Mouse (Mus musculus) spleen, postnatal 36 days (tissue): ENCODE measurements around the gene Pam.
A peak's percentile ranks its signal among the peaks of the same experiment; 100 is the strongest.
"Not testable (repeated sequence)": the region's sequence is repeated elsewhere in the genome, so short reads cannot be mapped to it uniquely, and the experiment has no call there.

Experiments
- DNase-seq, 2 experiments: peaks; one replicate each; pipeline ENCODE4 v3.0.0; 2022; ENCODE audit warnings: low spot score in 2 of 2, mixed read lengths in 1 of 2

Gene Pam

DNA sequence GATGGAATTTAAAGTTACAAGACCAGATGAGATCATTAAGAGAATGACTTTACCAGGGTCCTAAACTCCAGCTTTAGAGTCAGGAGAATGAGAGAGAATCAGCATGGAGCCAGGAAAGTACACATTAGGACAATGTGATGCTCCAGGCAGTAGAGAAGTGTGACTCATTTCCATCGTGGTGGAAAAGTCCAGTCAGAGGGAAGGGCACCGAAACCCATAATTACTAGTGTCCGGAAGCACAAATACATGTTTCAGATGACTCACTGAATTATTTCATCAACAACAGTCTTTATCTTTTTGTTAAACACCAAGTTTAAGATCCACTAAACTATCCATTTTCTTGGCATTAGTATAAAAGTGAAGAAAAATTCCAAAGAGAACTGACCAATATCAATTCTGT, 57.2 kb downstream of the Pam start:
- DNase-seq: no peak

DNA sequence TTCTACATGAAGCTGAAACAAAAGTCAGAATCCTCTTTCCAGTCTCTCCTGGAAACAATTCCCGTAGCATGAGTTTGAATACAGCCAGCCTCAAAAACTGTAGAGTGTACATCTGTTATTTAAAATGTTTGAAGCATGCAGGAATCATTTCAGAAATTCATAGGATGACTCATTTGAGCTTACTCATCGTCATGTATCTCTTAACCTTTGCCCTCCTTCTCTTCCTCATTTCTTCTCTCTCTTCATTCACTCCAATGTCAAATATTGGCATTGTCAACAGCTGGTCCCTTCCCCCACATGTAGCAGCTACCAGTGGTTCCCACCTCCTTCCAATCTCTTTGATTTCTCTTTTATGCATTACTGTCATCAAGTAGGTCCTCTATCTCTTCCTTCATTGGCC, 59.7 kb downstream of the Pam start:
- DNase-seq: no peak

DNA sequence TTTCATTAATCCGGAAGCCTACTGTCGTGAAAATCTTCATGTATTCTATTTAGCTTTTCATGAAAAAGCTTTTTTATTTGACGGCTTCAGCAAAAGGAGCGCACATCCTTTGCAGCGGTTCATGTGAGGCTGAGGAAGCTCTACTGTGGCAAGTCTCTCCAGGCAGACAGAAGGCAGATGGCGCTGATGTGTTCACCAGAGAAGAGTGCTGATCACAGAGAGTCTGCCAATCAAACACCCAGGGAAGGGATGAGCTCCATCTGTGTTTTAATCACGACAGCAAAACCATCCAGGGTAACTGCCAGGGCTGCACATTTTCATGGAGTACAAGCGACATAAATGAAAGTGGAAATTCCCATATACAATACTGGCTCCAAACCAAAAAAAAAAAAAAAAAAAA, 63.6 kb downstream of the Pam start:
- DNase-seq: no peak

DNA sequence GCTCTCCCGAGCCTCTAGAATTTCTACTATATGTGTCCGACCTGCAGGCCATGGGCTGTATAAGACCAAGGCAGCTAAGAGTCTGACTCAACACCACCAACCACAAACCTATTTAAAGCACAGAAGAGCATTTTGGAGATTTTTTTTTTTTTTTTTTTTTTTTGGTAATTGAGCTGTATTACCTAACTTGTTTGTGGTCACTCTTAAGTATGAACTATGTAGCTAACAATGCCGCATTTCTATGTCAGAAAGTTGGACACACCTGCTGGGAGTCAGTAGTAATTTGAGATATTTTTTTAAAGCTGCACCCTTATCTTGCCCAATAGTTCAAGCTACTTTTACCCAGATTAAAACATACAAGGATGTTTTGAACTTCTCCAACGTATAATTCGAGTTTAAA, 66.4 kb downstream of the Pam start:
- DNase-seq: no peak

DNA sequence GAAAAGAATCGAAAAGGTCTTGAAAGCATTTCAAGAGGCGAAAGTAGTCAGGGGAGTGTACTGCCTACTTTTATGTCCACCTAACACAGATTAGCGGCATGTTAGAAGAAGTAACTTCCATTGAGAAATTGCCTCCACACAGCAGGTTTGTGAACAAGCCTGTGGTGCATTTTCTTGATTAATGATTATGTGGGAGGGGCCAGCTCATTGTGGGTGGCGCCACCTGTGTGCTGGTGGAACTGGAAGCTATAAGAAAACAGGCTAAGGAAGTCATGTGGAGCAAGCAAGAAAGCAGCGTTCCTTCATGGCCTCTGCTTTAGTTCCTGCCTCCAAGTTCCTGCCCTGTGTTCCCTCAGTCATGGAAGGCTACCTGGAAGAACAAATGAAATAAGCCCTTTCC, 67.0 kb downstream of the Pam start:
- no peak for DNase-seq

DNA sequence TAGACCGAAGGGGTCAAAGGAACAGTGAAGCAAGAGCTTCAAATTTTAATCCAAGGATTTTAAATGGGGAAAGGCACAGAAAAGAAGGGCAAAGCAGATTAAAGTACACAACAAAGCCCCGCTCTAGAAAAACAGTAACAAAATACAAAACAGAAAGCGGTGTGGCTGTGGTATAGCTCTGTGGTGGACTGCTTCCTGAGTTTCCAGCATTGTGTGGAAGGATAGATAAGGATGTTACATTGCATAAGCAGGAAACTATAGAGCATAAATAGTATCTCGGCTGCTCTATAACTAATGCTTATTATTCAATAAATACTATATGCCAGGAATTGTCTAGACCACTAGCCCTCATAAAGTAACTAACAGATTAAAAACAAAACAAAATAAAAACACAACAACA, 67.5 kb downstream of the Pam start:
- no peak for DNase-seq

DNA sequence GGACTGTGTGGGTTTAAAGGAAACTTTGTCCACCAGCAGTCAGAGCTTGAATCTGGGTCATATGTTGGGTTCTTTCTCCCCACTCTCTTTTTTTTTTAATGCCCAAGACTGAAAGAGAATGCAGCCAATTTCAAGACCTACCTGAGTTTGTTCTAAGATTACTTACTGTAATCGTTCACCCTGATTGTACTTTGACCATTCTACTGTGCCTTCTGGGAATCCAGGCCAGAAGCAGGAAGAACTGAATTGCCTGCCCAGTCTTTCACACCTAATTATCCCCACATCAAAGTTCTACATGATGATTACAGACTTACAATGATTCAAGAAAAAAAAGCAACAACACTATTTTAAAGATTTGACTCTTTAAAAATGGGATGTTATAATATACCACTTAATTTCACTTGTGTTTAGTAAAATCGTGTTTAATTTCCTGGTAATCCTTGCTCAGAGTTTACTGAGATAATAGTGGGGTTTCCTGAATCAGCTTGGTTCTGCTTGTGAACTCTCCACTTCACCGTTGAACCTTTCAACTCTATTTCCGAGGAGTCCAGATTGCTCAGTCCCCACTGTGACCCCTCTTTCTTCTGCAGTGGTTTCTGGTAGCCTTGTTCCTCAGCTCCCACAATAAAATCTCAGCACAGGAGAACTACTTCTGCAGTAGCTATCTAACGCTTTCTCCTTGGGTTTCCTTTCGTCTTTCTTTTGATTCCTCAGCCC, 69.4 kb downstream of the Pam start:
- DNase-seq: no peak

DNA sequence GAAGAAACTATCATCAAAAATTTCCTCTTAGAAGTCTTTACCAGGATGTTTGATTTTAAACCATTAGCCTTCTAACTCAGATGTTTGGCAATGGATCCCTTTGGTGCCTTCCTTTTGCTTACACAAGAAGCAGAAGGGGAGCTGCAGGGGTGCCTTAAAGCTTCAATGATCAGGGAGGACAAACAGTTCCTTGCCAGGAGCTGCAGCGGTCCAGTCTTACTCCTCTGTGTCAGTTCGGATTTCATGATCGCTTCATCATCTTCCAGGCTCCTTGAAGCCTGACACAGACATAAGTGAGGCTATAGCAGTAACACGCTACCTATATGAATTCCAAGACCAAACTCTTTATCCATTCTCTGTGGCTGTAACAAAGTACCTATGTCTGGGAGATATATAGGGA, 71.6 kb downstream of the Pam start:
- DNase-seq: no peak

DNA sequence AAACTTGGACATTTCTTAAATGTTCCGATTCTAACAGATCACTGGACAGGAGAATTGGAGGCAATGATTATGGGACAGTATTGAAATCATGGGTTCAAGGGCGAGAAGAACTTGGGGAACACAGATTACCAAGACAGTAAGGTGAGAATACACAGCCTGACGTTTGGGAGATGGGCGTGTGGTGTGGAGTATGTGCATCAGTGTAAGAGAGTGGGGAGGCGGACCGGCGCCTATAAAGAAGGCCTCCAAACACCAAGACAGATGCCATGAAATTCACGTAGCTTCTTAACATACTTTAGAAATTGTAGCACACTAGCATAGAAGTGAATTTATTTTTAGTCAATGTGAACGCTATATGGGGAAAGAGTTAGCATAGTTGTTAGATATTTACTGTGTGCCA, 76.5 kb downstream of the Pam start:
- DNase-seq: no peak

DNA sequence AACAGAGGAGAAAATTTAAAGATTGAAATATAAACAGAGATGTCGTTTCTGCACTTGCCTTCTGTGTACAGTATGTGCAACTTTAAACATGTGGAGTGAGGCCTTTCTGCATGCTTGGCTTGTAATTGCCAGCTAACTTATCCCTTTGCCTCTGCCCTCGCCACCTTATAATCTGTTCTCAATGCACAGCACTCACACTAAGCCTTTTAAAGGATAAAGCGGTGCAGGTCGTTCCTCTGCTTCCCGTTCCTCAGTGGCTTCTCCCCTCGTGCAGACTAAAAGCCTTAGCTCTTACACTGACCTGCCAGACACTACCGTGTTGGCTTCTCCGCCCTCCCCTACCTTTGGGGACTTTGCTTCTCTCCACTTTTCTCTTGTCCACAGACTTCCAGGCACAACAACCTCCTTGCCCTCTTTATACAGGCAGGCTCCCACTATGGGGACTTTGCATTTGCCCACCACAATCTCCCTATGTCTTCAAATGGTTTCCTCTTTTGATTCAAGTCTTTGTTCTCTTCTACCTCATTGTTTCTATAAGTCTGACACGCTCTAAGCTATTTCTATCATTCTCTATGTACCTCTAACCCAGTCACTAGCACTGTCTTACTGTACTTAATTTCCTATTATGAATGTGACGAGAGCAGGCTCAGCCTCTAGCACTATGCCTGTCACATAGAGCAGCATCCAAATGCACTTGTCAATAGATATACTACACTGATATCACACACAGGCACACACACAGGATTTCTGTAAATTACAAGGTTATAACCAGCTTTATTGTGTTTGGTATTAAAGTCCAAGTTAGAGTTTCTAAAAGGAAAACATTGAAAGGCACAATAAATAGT, 79.2 kb downstream of the Pam start:
- DNase-seq: no peak

DNA sequence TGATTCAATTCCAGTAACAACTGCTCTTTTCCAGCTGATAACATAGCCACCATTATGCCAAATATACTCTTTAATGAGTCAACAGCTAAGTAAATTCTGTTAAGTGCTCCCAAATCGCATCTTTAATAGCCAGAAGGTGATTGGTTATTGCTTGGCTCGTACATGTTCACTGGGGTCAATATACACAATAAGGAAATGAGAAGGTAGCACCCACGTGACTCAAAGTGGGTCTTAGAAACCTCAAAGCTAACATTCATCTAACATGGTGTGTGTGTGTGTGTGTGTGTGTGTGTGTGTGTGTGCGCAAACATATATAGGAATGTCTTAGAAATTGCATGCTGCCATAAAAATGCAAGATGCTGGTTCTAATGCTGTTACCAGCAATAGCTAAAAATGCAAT, 79.9 kb downstream of the Pam start:
- no peak for DNase-seq

DNA sequence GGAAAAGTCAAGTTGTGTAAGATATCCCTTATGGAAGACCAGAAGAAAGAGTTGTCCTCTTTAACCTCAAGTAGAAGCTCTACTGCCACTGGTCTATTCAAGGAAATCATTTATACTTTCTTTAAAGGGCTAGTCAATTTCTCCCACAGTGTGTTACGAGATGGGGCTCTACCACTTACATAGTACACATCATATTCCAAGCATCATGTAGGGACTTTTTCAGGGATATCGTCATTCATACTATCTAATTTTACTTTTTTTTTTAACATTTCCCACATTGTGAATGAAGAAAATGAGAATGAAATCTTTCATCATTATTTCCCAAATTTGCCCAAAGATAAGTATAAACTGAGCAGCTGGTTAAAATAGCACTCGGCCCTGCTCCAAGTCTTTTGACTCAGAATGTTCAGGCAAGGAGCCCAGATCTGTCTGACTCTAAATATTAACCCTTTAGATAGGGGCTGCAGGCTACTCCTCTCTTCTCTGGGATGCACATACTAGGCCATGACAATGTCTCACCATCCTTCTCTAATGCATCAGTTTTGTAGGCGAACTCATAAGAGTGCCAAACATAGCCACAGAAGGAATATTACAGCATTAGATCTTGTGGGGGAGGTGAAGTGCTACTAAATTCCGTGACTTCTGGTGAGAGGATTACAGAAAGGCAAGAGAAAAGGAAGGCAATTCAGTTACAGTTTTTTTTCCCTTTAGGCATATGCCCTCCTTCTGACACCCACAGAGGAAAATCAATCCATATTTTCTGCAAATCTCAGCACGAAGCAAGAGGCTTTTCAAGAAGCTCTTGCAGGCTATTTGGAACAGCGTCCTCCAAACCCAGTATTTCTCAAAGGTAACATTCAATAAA, 92.7 kb downstream of the Pam start:
- no peak for DNase-seq

DNA sequence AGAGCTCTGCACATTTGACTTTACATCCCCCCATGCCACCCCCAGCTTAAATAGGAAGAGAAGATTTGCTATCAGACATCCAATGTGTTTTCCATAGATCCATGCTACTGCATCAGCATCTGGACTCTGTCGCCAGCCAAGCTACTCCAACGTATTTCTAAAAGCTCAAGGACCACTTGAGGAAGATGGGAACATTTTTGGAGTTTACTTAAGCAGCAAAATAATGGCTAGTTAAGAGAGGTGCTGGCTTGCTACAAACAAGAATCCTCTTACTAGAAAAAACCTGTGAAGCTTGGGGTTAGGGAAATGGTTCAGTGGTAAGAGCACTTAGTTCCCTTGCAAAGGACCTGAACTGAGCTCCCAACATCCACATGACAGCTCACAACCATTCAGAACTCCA, 96.0 kb downstream of the Pam start:
- no peak for DNase-seq

DNA sequence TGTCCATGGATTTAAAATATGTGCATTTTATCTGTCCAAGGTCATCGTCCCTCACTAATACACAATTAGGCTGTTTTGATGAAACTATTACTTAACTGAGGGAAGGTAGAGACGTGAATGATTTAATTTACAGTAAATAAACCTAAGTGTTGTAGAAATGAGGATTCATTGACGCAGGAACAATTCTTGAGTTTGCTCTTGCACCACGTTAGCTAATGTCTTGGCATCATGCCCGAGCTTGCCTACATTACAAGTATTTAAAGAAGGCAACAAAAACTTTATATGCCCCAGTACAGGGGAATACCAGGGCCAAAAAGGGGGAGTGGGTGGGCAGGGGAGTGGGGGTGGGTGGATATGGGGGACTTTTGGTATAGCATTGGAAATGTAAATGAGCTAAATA, 96.5 kb downstream of the Pam start:
- not testable (repeated sequence) for DNase-seq

DNA sequence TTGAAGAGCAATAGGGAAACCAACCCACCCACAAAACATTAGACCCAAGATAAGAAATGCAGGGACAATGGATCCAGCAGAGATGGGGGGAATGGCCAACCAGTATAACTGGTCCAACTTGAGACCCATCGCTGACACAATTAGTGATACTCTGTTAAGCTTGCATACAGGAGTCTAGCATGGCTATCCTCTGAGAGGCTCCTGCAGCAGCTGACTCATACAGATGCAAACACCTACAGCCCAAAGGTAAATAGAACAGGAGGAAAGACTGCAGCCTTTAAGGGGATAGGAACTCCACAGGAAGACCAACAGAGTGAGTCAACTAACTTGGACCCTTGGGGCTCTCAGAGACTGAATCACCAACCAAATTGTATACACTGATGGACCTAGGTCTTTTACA, 98.4 kb downstream of the Pam start:
- DNase-seq: no peak

DNA sequence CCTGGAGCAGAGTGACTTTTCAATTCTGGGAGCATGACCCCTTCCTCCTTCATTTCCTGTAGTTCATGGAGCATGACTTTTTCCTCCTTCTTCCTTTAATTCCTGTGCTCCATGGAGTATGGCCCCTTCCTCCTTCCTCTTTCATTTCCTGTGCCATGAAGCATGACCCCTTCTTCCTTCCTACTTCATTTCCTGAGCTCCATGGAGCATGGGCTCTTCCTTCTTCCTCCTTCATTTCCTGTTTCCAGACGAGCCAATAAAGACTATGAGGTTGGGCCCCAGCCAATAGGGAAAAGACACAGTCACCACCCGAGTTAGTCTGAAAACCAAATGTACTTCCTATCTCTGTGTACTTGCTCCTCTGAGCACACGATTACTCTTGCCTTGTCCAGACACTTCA, 103.5 kb downstream of the Pam start:
- no peak for DNase-seq

DNA sequence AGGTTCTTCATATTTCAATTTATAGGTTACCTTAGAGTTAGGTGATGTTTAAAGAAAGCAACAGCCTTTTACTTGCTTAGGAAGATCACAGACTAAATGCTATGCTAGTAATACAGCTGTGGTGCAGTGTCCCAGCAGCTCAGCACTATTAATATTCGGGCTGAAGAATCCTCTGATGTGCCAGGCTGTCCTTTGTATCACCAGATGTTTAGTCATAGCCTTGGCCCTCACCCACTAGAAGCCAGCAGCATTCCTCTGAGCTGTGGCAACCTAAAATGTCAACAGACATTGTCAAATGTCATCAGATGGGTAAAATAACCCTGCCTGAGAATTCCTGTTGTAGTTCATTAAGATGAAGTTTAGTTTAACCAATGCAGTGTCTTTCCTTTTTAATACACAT, 112.3 kb downstream of the Pam start:
- DNase-seq: no peak

DNA sequence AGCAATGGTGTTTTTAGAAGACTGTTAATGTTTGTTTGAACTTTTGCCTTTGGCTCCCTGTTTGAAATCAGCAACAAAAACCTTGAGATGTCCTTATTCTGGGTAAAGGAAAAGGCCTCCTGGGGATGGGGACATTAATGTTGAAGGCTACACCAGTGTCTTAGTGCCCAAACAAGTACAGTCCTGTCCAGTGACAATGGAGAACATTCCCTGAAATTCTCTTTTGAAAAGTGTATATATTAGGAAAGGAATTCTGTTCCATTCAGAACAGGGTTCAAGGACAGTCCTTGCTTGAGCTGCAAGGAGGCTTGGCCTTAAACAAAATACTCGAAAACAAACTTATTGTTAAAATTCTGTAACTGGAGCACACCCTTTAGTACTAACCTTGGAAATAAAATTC, 116.0 kb downstream of the Pam start:
- no peak for DNase-seq

DNA sequence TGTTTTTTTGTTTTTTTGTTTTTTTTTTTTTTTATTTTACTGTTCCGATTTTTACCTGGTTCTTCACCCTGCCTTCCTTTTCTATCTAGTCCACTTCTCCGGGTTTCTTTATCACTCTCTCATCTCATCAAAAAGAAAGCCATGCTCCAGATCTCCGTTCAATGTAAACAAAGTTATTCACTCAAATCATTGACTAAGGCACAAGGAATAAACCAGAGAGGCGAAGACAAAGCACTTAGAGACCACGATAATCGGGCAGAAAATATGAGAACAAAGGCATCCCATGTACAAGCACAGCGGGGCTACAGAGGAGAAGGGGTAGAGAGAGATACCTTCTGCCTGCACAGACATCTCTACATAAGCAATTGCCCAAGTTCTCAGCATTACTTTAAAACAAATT, 117.9 kb downstream of the Pam start:
- DNase-seq: no peak

DNA sequence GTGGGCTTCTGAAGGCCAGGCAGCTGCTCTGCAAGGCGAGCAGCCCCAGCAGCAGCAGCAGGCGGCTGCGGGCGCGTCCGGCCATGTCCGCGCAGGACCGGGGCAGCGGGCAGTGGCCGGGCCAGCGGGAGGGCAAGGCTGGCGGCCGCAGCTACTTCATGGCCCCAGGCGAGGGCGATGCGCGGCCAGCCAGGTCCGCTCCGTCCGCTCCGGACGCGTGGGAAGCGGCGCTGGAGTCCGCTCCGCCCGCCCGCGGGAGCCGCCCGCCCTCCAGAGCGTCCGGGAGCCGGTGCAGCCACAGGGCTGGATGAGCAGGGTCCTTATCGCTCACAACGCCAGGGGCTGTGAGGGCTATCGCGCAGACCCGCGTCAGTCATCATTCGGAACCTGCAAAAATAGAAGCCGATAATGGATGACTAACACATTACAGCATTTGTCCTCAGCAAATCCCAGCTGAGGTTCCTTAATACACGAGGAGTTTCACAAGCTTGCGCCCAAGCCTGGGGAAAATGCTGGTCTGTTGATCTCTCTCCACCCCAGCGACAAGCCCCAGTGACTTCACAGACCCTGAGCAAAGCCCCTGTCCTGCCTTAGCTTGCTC, 118.5 kb downstream of the Pam start:
- DNase-seq: peak in 1 of 2 experiments; percentile 2

DNA sequence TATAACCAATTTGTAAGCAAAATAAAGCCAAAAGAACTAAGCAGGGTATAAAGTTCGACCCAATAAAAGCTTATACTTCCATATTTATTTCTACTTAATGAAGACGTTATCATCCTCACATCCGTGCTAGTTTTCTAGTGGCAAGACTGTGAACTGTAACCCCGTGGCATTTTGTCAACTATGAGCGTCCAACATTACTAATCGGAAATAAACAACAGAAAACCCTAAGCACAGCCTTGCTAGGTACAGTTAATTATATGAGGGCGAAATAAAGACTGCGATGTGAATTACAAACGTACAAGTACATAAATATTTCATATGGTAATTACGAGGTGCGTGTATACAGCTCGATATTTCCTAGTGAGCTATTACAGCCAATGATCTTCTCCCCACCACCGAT, 119.4 kb downstream of the Pam start:
- no peak for DNase-seq

DNA sequence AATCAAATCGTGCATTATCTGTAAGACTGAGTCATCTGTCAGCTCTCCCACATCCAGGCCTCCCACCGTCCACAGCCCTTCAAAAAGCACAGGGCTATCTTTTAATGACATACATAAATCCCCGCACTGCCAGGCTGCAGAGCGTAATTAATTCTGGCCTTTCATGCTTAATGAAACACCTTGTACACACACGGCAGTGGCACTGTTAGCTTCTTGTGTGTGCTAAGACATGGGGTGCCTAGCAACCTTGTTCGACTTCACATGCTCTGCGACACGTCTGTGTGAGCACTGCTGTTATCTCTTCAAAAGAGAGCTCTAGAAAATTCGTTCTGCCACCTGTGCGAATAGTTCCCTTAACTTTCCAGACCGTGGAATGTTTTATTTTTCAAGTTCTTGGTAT, 120.5 kb downstream of the Pam start:
- DNase-seq: no peak
